Mouse (Mus musculus) intestine, embryonic 16.5 days (tissue): ENCODE measurements at regions not wholly inside any gene's neighbourhood (a gene's known extent, or its start where the extent isn't known, plus 50 kb on each side); places are given as distances from the start of the nearest gene placed in this dataset.
A peak's percentile ranks its signal among the peaks of the same experiment; 100 is the strongest.
"Not testable (repeated sequence)": the region's sequence is repeated elsewhere in the genome, so short reads cannot be mapped to it uniquely, and the experiment has no call there.

Source experiments
- ATAC-seq: fragments of 200-750 bp; cut with Nextera tagmentation; 2 replicates; pipeline ENCODE4 v1.8.0; 2017; ENCODE audit warnings: moderate TSS enrichment, moderate library complexity
- H3K27ac ChIP-seq: fragments of 300-500 bp; sonication (generic); 2 replicates; pipeline ENCODE4 v1.5.1; 2014; ENCODE audit warnings: mild to moderate bottlenecking, low read length
- H3K27me3 ChIP-seq: fragments of 300-500 bp; sonication (generic); replicated peaks from 2 replicates; pipeline ENCODE4 v1.6.1; 2014; ENCODE audit warnings: low read length, control low read depth, mixed read lengths; ENCODE audit not compliant: control insufficient read depth, insufficient read depth
- H3K36me3 ChIP-seq: fragments of 300-500 bp; sonication (generic); 2 replicates; pipeline ENCODE4 v1.6.1; 2014; ENCODE audit warnings: low read length, control low read depth; ENCODE audit not compliant: control insufficient read depth, insufficient read depth
- H3K4me1 ChIP-seq: fragments of 300-500 bp; sonication (generic); 2 replicates; pipeline ENCODE4 v1.6.1; 2014; ENCODE audit warnings: low read length, control low read depth, mixed read lengths; ENCODE audit not compliant: control insufficient read depth, insufficient read depth
- H3K4me2 ChIP-seq: fragments of 300-500 bp; sonication (generic); 2 replicates; pipeline ENCODE4 v1.6.1; 2014; ENCODE audit warnings: low read depth, low read length, control low read depth
- H3K4me3 ChIP-seq: fragments of 300-500 bp; sonication (generic); 2 replicates; pipeline ENCODE4 v1.5.1; 2014; ENCODE audit warnings: mild to moderate bottlenecking, low read length
- H3K9ac ChIP-seq: fragments of 300-500 bp; sonication (generic); 2 replicates; pipeline ENCODE4 v1.6.1; 2014; ENCODE audit warnings: low read depth, low read length
- H3K9me3 ChIP-seq: fragments of 300-500 bp; sonication (generic); 2 replicates; pipeline ENCODE4 v1.6.1; 2016; ENCODE audit warnings: low read length, control low read depth; ENCODE audit not compliant: control insufficient read depth
- WGBS: fragments of 180-500 bp; shearing (Covaris S2); extraction: QIAGEN DNeasy Blood & Tissue Kit; methylation state at CpG from one replicate; pipeline ENCODE4 v1.1.7; 2014; 5-methylcytosine and 5-hydroxymethylcytosine counted together

DNA sequence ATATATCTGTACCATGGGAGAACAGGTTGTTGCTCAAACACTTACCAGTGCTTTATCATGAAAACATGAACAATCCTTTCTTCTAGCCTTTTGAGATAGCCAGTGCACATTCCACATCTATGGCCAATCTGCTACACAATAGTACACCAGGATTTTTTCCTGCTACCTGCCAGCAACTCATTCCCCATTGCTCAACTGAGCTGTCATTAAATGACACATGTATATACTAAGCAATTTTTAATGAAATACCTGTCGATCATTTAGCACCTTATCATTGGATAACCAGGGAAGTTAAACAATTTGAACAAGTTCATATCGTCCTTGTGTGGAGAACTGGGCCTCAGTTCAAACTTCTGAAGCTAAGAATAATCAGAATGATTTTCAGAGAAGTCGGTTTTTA is 111.5 kb downstream of the Nr2f2 start:
- no peak overlapping the region for H3K4me3 ChIP-seq
- H3K27ac ChIP-seq = no peak overlapping the region
- peaks cover 7% of the 10 kb centered on the region; the same call in 1 of the 2 replicates for H3K27me3 ChIP-seq
- H3K4me2 ChIP-seq = no peak overlapping the region
- no peaks in the 10 kb centered on the region for H3K36me3 ChIP-seq
- no peak for ATAC-seq
- no peaks in the 10 kb centered on the region for H3K4me1 ChIP-seq
- no peaks in the 10 kb centered on the region for H3K9me3 ChIP-seq
- 72% methylated on average over 3 of the region's 3 CpGs for WGBS
- no peak overlapping the region for H3K9ac ChIP-seq

GRCm38 (mm10) chr7:70253275-70253674 is 113.3 kb downstream of the Nr2f2 start:
- Histone ChIP-seq H3K4me1 (no peaks in the 10 kb centered on the region), H3K27me3 (peaks cover 7% of the 10 kb centered on the region; the same call in 1 of the 2 replicates), H3K27ac (no peak overlapping the region), H3K9ac (no peak overlapping the region), H3K36me3 (no peaks in the 10 kb centered on the region), H3K4me2 (peak overlapping the region; percentile 32), H3K4me3 (0 out of 2 replicates have a peak overlapping the region, but pooled peaks have one; percentile 9), H3K9me3 (no peaks in the 10 kb centered on the region)
- WGBS = 48% methylated on average over 4 of the region's 4 CpGs
- ATAC-seq = peak; percentile 94

GRCm38 (mm10) chr7:70239059-70239458 is 127.5 kb downstream of the Nr2f2 start:
- not testable (repeated sequence) for ATAC-seq, H3K36me3 ChIP-seq, H3K27ac ChIP-seq, H3K27me3 ChIP-seq, H3K4me3 ChIP-seq, H3K4me1 ChIP-seq, H3K9me3 ChIP-seq, H3K9ac ChIP-seq, H3K4me2 ChIP-seq
- 84% methylated on average over 9 of the region's 9 CpGs for WGBS

DNA sequence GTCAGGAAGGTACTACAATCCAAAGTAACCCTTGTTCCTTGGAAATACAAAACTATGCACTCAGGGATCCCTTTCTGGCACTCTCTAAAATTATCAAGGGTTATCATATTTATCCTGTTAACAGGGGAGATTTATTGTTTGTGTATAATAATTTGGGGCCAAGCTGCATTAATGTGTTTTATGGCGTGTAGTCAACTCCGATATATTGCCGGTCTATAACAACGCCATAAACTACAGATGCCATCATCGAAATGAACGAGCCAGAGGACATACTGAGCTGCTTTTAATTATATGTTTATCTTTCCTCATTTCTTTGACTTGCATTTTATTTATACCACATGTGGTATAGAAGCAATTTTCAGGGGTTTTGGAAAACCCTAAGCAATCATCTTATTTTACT is 147.2 kb downstream of the Nr2f2 start:
- H3K4me2 ChIP-seq = no peak overlapping the region
- no peaks in the 10 kb centered on the region for H3K4me1 ChIP-seq
- H3K27ac ChIP-seq = no peak overlapping the region
- no peak overlapping the region for H3K9ac ChIP-seq
- H3K4me3 ChIP-seq = no peak overlapping the region
- peak; percentile 52 for ATAC-seq
- 41% methylated on average over 6 of the region's 6 CpGs for WGBS
- no peaks in the 10 kb centered on the region for H3K27me3 ChIP-seq
- H3K9me3 ChIP-seq = no peaks in the 10 kb centered on the region
- H3K36me3 ChIP-seq = no peaks in the 10 kb centered on the region

- ATAC-seq = peak; percentile 57
- H3K9ac ChIP-seq = no peak overlapping the region
- WGBS = 79% methylated on average over 2 of the region's 2 CpGs
These were observed 149.4 kb downstream of the Nr2f2 start for GRCm38 (mm10) chr7:70217137-70217536.

GRCm38 (mm10) chr7:70213970-70214520 is 152.5 kb downstream of the Nr2f2 start:
- WGBS = 49% methylated on average over 4 of the region's 4 CpGs
- no peak overlapping the region for H3K9ac ChIP-seq
- no peaks in the 10 kb centered on the region for H3K4me1 ChIP-seq
- no peak for ATAC-seq
- no peaks in the 10 kb centered on the region for H3K36me3 ChIP-seq
- no peak overlapping the region for H3K27ac ChIP-seq
- H3K27me3 ChIP-seq = no peaks in the 10 kb centered on the region
- no peaks in the 10 kb centered on the region for H3K9me3 ChIP-seq
- no peak overlapping the region for H3K4me3 ChIP-seq
- H3K4me2 ChIP-seq = no peak overlapping the region

More at GRCm38 (mm10) chr7:70217137-70217536, 149.4 kb downstream of the Nr2f2 start:
- H3K27me3 ChIP-seq = no peaks in the 10 kb centered on the region
- no peak overlapping the region for H3K27ac ChIP-seq
- H3K9me3 ChIP-seq = no peaks in the 10 kb centered on the region
- H3K36me3 ChIP-seq = no peaks in the 10 kb centered on the region
- no peaks in the 10 kb centered on the region for H3K4me1 ChIP-seq
- H3K4me3 ChIP-seq = no peak overlapping the region
- no peak overlapping the region for H3K4me2 ChIP-seq

DNA sequence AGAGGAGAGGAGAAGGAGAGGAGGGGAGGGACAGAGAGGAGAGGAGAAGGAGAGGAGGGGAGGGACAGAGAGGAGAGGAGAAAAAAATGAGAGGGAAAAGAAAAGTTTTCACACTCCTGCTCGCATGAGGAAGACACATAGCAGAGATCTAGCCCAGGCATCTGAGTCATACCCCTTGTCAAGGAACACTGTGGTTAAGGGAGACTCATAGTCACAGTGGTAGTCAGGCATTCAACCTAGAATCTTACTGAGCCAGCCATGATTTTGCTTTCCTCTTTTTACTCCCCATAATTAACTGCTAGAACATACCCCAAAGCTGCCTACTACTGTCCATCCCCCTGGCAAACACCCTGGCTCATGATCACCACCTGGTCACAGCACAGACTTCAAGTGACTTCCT is 160.6 kb downstream of the Nr2f2 start:
- no peaks in the 10 kb centered on the region for H3K27me3 ChIP-seq
- no peak overlapping the region for H3K27ac ChIP-seq
- H3K9me3 ChIP-seq = no peaks in the 10 kb centered on the region
- no peak overlapping the region for H3K9ac ChIP-seq
- H3K4me2 ChIP-seq = no peak overlapping the region
- H3K4me3 ChIP-seq = no peak overlapping the region
- H3K4me1 ChIP-seq = no peaks in the 10 kb centered on the region
- H3K36me3 ChIP-seq = no peaks in the 10 kb centered on the region
- no peak for ATAC-seq
- WGBS = 81% methylated on average over 1 of the region's 1 CpGs

GRCm38 (mm10) chr7:70200188-70200587 is 166.3 kb downstream of the Nr2f2 start:
- no peaks in the 10 kb centered on the region for H3K4me1 ChIP-seq
- no peaks in the 10 kb centered on the region for H3K9me3 ChIP-seq
- H3K4me3 ChIP-seq = no peak overlapping the region
- no peak overlapping the region for H3K4me2 ChIP-seq
- H3K27ac ChIP-seq = no peak overlapping the region
- H3K27me3 ChIP-seq = no peaks in the 10 kb centered on the region
- no peaks in the 10 kb centered on the region for H3K36me3 ChIP-seq
- no peak overlapping the region for H3K9ac ChIP-seq
- 90% methylated on average over 4 of the region's 4 CpGs for WGBS
- no peak for ATAC-seq

- Histone ChIP-seq H3K4me1 (no peaks in the 10 kb centered on the region), H3K4me2 (no peak overlapping the region), H3K9me3 (no peaks in the 10 kb centered on the region), H3K27me3 (no peaks in the 10 kb centered on the region), H3K27ac (no peak overlapping the region), H3K9ac (no peak overlapping the region), H3K4me3 (no peak overlapping the region), H3K36me3 (no peaks in the 10 kb centered on the region)
- ATAC-seq = no peak
- 77% methylated on average over 2 of the region's 2 CpGs for WGBS
These were observed 187.6 kb downstream of the Nr2f2 start for GRCm38 (mm10) chr7:70178956-70179355.

DNA sequence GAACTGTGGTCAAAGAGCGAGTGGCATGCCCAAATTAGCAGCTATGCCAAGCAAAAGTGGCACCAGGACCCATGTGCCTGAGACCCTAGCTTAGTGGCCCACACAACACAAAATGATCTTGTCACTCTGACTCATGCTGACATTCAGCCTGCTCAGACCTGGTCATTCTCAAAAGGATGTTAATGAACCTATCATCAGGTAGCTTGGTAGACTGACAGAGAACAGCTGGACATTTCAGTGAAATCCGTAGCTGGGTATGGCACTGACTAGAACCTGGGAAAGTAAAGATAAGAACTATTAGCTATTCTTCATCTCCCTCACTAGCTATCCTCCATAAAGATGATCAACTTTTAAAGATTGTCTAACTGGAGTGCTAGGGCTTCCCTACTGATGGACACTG is 188.5 kb downstream of the Nr2f2 start:
- Histone ChIP-seq H3K27ac (no peak overlapping the region), H3K36me3 (no peaks in the 10 kb centered on the region), H3K9ac (no peak overlapping the region), H3K4me1 (no peaks in the 10 kb centered on the region), H3K9me3 (no peaks in the 10 kb centered on the region), H3K4me3 (no peak overlapping the region), H3K4me2 (no peak overlapping the region), H3K27me3 (no peaks in the 10 kb centered on the region)
- no peak for ATAC-seq
- WGBS = 80% methylated on average over 2 of the region's 2 CpGs
